Mouse (Mus musculus) right cerebral cortex, postnatal 14 days (tissue): ENCODE data around the gene Fn1.
A peak's percentile ranks its signal among the peaks of the same experiment; 100 is the strongest.

Experiments
- DNase-seq: peaks from one replicate; pipeline ENCODE4 v3.0.0; 2022

Gene Fn1

DNA sequence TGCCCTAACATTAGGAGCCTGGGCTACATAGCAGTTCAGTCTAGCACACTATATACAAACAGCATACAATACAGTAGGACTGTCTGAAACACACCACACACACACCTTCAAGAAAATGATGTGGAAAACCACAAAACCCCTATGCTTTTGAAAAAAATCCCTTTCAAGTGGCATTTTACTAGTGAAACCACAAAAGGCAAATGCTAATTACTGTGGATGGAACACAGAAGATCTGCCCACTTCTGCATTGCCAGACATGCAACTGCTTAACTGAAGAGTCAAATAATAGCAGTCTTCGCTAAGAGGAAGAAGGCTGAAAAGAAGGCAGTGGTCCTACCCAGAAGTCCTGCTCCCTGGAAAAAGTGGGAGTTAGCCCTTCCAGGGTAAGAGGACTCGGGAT lies 58.7 kb downstream of the Fn1 start:
- no peak for DNase-seq

DNA sequence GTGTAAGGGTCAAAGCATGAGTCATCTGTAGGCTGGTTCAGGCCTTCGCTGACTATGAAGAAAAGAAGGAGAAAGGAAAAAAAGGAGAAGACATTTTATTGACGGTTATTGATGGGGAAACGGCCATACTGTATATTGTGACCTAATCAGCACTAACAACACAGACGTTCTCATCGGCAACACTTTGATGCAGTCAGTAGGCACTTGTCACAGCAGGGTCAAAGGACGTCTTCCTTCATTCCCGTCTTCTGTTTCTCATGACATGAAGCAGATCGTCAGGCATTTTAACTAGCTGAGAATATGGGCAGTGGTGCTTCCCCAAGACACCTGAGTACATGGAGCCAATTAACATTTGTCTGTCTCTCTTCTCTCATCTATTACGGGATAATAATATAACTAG lies 59.8 kb downstream of the Fn1 start:
- no peak for DNase-seq

DNA sequence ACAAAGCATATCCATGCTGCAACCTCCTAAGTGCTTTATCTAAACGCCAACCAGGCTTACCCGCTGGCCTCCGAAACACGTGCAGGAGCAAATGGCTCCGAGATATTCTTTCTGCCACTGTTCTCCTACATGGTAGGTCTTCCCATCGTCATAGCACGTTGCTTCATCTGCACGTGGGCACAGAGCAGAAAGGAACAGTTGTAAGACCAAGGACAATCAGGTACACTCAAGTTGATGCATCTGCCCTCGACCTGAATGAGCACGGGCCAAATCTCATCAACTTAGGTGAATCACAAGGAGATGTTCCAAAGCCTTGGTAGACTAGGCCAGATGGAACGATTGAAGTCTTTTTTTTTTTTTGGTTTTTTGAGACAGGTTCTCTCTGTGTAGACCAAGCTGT lies 63.0 kb downstream of the Fn1 start:
- DNase-seq = no peak

DNA sequence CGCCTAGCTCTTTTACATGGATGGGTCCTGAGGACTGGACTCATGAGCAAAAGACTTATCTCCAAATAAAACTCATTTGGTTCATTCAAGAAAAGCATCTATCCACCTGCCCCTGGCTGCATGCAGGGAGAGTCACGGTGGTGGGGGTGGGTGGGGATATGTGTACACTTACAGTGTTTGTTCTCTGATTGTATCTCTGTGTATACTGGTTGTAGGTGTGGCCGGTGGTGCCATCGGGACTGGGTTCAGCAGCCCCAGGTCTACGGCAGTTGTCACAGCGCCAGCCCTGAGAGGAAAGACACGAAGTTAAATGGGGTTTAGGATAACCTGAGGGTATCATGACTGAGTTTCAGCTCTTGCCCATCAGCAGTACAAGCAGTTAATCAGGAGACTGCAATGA lies 66.3 kb downstream of the Fn1 start:
- no peak for DNase-seq

DNA sequence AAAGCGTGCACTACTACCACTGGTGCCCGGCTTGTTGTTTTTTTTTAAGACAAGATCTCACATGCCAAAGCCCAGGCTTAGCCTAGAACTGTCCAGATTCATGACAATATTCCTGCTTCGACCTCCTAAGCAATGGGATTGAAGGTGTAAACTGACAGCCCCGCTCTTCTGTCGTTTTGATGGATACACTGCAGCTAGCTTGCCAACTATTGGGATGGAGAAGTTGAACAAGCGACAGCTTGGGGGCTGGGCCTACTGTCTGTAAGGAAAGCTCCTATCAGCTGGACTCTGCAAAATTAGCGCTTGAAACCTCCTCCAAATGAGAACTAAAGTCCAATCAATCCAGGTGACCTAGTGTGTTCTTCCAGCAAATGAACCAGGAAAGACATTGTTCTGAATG lies 69.1 kb downstream of the Fn1 start:
- DNase-seq = no peak

DNA sequence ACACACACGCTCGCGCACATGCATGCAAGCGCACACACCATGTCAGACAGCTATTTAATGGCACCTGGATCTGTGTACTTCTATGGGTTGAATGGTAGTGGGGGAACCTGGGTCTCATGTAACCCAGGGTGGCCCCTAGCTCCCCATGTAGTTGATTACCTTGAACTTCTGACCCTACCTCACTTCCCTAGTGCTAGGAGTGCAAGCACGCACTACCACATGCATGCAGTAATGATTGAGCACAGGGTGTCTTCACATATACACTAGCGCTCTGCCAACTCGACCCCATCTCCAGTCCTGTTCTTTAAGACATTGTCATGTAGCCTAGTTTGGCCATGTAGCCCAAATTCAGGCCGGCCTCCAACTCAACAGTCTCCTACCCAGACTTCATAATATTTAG lies 69.7 kb downstream of the Fn1 start:
- no peak for DNase-seq

DNA sequence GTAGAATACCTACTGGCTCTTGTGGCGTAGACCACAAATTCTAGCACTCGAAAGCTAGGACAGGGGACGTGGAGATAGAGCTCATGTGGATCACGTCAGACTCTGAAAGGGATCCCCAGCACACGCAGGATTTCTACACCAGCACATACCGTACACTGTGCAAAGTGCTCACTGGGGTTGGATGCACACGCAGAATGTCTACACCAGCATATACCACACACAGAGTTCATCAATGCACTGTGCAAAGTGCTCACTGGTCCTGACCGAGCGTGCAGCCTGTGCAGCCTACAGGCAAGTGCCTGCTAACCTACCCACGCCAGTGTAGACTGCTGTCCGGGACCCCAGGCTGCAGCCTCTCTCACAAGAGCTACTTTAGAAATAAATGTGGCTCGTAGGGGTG lies 72.6 kb downstream of the Fn1 start:
- DNase-seq = no peak

DNA sequence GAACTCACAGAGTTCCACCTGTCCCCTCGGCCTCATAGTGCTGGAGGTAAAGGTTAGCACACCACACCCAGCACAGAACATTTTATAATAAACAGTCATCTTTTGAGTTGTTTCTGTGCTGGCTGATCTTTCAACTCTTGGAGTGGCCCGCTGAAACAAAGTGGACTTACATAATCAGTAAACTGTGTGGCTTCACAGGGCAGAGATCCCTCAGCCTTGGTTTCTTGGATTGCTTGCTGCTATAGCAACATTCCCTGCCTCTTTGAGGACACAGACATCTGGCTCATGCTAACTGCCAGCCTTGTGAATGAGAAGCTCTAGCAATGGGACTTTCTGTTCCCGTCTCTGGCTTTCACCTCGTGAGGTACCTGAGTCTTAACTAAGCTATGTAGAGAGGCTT lies 73.5 kb downstream of the Fn1 start:
- no peak for DNase-seq

DNA sequence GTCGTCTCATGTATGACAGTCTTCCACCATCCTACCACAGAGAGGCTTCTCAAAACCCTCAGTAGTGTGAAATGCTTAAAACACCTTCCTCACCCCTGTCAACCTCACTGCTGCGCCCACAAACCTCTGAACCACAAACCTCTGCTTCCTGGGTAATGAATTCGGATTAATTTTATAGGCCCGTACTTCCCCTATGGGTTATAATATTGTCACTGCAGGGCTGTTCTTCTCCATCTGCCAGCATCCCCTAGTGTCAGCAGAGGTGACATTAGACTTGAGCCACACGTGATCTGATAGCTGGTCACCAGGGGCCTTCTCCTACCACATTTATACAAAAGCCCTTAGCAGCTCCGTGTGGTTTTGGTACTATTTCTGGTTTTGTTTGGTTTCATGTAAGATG lies 76.2 kb downstream of the Fn1 start:
- DNase-seq = no peak

DNA sequence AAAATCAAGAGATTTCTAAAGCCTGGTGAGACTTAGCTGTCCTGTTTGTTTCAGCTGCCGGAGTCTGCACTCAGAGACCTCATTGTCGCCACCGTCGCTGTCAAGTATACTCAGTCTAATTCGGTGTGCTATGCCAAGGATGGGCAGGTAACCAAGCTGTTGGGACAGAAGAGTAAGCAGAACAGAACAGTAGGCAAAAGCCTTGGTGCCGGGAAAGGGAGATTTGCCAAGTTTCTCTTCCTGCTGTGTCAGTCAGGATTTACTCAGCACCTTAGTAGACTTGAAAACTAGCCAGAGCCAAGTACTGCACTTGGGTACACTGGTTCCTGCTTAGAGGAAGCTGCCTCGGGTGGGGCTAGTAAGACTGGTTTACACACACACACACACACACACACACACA lies 77.0 kb downstream of the Fn1 start:
- no peak for DNase-seq

DNA sequence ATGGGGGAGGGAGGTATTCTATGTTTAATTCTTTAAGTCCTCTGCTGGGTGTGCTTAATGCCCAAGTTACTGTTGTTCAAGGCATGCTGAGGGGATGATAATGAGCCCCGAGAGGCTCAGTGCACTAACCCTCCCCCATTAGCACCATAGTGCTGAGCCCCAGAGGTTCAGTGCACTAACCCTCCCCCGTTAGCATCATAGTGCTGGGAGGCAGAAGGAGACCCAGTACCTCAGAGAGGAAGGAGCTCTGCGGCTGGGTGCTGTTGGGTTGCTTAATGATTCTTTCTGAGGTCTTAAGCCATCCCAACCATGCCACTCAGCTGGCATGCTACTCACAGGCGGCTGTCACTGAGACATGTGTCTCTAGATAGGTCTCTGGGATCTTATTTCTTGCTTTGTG lies 82.9 kb downstream of the Fn1 start:
- no peak for DNase-seq

DNA sequence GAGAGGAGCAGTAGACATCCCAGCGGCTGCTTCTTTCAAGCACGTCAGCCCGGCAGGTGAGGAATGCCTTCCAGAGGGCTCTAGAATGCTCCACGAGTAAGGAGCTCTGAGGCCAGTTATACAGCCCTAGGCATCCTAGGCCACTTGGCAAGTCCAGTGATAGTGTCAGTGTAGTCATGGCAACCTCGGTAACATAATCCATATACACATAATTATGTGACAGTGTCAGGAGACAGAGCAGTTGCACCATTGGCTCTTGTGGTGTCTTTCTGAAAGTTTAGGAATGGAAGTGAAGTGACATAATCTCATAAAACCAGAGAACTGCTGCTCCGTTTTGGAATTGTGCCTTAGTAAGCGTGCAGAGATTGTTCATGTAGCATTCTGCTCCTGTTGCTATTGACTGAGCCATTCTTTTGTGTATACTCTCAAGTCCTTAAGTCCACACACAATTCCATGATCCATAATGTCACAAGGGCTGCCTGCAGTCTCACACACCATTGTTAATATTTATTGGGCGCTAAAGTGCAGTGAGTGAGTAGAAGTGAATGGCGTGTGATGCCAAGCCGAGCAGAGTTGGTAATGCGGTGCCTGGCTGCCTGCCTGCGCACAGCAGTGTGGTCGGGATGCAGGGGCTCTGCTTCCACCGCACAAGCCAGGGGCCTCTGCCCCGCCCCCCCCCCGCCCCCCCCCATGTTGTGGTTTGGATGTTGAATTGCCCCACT lies 85.0 kb downstream of the Fn1 start:
- DNase-seq = no peak

DNA sequence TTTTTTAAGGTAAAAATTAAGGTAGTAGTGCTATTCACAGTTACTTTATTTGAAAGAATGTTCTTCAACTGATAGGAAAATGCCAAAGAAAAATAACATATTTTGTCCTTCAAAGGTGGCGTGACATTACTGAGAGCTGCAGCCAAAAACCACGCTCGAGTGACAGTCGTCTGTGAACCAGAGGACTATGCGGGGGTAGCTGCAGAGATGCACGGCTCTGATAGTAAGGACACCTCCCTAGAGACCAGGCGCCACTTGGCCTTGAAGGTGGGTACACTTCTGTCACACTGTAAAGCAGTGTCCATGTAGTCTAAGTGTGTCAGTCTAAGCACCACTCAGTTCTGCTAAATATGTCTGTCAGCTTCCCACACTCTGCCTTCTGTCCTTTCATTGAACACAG lies 88.7 kb downstream of the Fn1 start:
- DNase-seq = no peak

DNA sequence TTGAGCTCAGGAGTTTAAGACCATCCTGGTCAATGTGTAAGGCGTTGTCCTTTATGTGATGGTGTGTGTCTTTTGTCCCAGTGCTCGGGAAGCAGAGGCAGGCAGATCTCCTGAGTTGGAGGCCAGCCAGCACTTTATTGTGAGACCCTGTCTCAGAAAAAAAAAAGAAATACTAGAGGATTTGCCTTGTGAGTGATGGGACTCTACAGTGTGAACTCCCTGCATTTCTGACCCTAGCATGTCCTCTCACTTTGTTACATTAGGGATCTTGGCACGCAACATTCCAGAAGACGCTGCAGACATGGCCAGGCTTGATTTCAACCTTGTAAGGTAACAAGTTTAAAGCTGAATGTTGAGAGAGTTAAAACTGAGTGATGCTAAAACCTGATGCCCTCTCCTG lies 92.4 kb downstream of the Fn1 start:
- no peak for DNase-seq

DNA sequence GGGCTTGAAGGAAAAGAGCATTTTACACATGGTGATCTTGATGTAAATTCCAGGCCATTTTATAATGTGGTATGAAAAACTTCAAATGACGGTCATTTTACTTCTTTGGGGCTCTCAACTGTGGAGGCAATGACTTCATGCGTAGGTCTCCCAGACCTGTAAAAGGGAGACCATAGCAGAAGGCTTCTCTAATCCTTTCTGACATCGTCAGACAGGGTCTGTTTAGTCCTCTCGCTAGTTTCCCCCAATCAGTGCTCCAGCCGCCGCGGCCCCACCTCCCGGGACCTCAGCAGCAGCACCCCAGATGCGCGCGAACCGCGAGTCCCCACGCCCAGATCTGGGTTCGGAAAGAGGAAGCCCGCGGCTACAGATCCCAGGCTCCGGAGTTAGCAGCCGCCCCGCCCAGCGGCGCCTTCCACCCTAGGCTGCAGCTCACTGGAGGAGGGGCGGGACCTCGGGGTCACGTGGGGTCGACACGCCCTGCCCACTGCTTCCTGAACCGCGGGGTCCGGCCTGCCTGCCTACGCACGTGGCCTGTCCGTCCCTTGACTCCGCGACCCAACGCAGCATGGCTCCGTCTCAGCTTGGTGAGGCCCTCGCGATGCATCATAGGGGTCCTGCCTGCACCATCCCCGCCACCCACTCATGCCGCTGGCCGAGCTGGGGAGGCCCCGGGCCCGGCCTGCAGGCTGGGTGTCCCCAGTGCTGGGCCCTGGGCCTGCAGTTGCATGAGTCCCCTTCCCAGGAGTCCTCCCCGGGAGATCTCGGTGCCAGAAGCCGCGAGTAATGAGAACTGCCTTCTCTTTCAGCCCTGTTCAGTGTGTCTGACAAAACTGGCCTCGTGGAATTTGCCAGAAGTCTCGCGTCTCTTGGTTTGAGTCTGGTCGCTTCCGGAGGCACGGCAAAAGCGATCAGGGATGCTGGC lies 96.0 kb downstream of the Fn1 start, which contains the start of gene Atic:
TSS of gene Atic (plus strand) at position 463 of the 925 bp plus-strand sequence.
- peak; percentile 86 for DNase-seq

DNA sequence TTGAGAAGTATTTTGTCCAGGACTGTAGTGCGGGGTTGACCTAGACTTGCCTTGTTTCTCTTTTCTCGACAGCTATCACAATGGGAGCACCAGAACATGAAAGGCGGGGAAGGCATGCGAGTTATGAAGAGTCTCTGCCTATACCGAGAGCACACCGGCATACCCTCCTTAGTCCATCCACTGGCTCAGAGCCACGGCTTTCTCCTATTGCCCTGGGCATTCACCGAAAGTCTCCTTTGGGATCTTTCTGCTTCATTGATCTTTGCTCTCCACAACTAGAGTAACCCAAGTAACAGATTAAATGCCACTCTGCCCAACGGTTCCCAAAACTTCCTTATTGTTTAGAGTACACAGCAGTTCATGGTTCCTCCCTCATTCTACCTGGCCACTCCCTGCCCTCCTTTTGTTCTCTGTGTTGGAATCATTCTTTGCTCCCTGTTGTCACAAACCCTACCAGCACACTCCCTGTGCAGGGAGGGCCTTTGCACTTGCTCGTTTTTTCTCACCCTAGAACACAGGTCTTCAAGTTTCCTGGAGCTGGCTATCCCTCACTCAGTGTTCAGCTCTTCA lies 102.3 kb downstream of the Fn1 start:
- DNase-seq = no peak

DNA sequence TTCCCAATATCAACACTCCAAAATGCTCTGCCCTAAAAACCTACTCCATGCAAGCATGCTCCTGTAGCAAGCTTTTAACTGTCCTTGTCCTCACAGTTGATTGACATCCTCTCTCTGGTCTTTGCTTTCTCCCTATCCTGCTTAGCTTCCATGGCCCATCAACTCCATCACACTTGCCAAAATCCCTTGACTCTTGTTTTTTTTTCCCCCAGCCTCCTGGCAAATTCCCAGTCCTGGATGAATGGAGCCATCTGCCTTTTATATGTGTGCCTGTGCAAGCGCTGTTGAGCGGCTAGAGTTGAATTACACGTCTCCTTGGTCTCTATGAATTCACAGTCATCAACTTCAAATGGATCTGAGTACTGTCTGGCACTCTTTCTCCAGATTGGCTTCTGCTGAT lies 112.6 kb downstream of the Fn1 start:
- no peak for DNase-seq

DNA sequence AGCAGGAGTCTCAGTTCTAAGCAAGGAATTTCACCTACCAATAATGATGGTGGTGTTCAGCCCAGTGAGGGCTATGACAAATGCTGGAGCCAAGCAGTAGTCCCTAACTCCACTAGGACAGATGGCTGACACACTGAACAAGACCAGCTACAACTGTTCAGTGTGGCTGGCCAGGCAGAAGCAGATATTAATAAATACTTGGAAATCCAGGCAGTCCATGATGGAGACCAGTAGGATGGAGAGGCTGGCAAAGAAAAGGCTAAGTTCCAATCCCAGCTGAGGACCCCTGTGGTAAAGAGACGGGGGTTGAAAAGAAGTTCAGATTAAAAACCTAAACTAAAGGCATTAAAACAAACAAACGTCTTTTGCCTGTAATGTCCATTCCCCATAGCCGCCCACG lies 113.4 kb downstream of the Fn1 start:
- DNase-seq = no peak
